ENCODE assay signal across 8 mouse cellular contexts in genomic region chr9:44267319-44268026, GRCm38 (mm10). TPM values are rescaled to one million over a fixed set of nuclear protein-coding genes. Genes with fewer than 3 reads are reported as not detected.
DNase-seq lines count a peak whose midpoint lies in the region; ATAC-seq lines count a peak whose summit lies in the region.

No protein-coding gene starts in this region.

- peaks cover 16% of the 10 kb centered on the region for H3K4me1 ChIP-seq in heart, embryonic 13.5 days
- H3K4me1 ChIP-seq in midbrain, embryonic 11.5 days (ENCODE audit: control insufficient read depth, insufficient read depth, low read length): peaks cover 5% of the 10 kb centered on the region

- H3K9ac ChIP-seq in heart, embryonic 13.5 days: peak overlapping the region; percentile 96
- peak overlapping the region; percentile 73 for H3K9ac ChIP-seq in midbrain, embryonic 11.5 days (ENCODE audit: low read length)

- 6% methylated on average over 23 of the region's 23 CpGs for WGBS in heart, embryonic 13.5 days
- WGBS in midbrain, embryonic 11.5 days: 5% methylated on average over 23 of the region's 23 CpGs

- peak overlapping the region; percentile 91 for H3K4me2 ChIP-seq in heart, embryonic 13.5 days
- H3K4me2 ChIP-seq in midbrain, embryonic 11.5 days: peak overlapping the region; percentile 53

- peak; percentile 4; the same call in 1 of the 2 replicates for ATAC-seq in heart, embryonic 13.5 days (ENCODE audit: extremely low read depth, insufficient number of reproducible peaks, low FRiP score, low TSS enrichment)
- peak; percentile 68 for ATAC-seq in midbrain, embryonic 11.5 days (ENCODE audit: low FRiP score)

- 0 out of 2 replicates have a peak, but pooled peaks cover 8% of the 10 kb centered on the region for H3K36me3 ChIP-seq in heart, embryonic 13.5 days
- no peaks in the 10 kb centered on the region for H3K36me3 ChIP-seq in midbrain, embryonic 11.5 days (ENCODE audit: control insufficient read depth, insufficient read depth, low read length)

- DNase-seq in kidney, adult 18-20 months: peak; percentile 40
- DNase-seq in kidney, adult 11 months: no peak
- DNase-seq in brain, adult 2 months (ENCODE audit: low read depth, low spot score): peak; percentile 25
- peak; percentile 44 to 61 for DNase-seq in kidney, postnatal 25 days
- peak; percentile 90 for DNase-seq in midbrain, embryonic 11.5 days (ENCODE audit: low spot score, missing footprints)
- no peak for DNase-seq in frontal cortex, postnatal 14 days (ENCODE audit: low spot score in 2 of 2)
- no peak for DNase-seq in urinary bladder, postnatal 36 days (ENCODE audit: low spot score in 2 of 2)

- no peaks in the 10 kb centered on the region; the same call in 1 of the 2 replicates for H3K27me3 ChIP-seq in heart, embryonic 13.5 days (replicated peaks)
- H3K27me3 ChIP-seq in midbrain, embryonic 11.5 days (ENCODE audit: control insufficient read depth, insufficient read depth, low read length): no peaks in the 10 kb centered on the region

- no peaks in the 10 kb centered on the region for H3K9me3 ChIP-seq in heart, embryonic 13.5 days
- no peaks in the 10 kb centered on the region for H3K9me3 ChIP-seq in midbrain, embryonic 11.5 days (ENCODE audit: control insufficient read depth, low read length)

- peak overlapping the region; percentile 91 for H3K27ac ChIP-seq in heart, embryonic 13.5 days (replicated peaks)
- H3K27ac ChIP-seq in midbrain, embryonic 11.5 days (ENCODE audit: low read depth, low read length): no peak overlapping the region

- H3K4me3 ChIP-seq in heart, embryonic 13.5 days: peak overlapping the region; percentile 67
- H3K4me3 ChIP-seq in midbrain, embryonic 11.5 days (ENCODE audit: low read depth, low read length): peak overlapping the region; percentile 32

RNA-seq across cellular contexts. Expression of gene Nlrx1, which starts 0.9 kb away (rescaled TPM):
- polyA plus RNA-seq in heart, embryonic 13.5 days (2015; fragmentation: Nextera tagmentation; extraction: Ambion mirVana): 5.6 and 5.9 TPM in 2 replicates
- polyA plus RNA-seq in midbrain, embryonic 11.5 days (2014; fragmentation: Nextera tagmentation; extraction: Ambion mirVana): 1.9 and 3.2 TPM in 2 replicates

RNA-seq across cellular contexts. Expression of gene Pdzd3, which starts 16.2 kb away (rescaled TPM):
- 0.12 TPM in 1 of 2 replicates, not detected in the other for polyA plus RNA-seq in heart, embryonic 13.5 days (2015; fragmentation: Nextera tagmentation; extraction: Ambion mirVana)
- polyA plus RNA-seq in midbrain, embryonic 11.5 days (2014; fragmentation: Nextera tagmentation; extraction: Ambion mirVana): 0.23 TPM in 1 of 2 replicates, not detected in the other

RNA-seq across cellular contexts. Expression of gene Abcg4, which starts 20.9 kb away (rescaled TPM):
- polyA plus RNA-seq in heart, embryonic 13.5 days (2015; fragmentation: Nextera tagmentation; extraction: Ambion mirVana): 2.1 and 3.5 TPM in 2 replicates
- polyA plus RNA-seq in midbrain, embryonic 11.5 days (2014; fragmentation: Nextera tagmentation; extraction: Ambion mirVana): 3.2 and 4.8 TPM in 2 replicates

RNA-seq across cellular contexts. Expression of gene Ccdc153, which starts 27.0 kb away (rescaled TPM):
- polyA plus RNA-seq in heart, embryonic 13.5 days (2015; fragmentation: Nextera tagmentation; extraction: Ambion mirVana): not detected in 2 replicates
- not detected in 2 replicates for polyA plus RNA-seq in midbrain, embryonic 11.5 days (2014; fragmentation: Nextera tagmentation; extraction: Ambion mirVana)

RNA-seq across cellular contexts. Expression of gene Cbl, which starts 33.6 kb away (rescaled TPM):
- 10.4 and 11.9 TPM in 2 replicates for polyA plus RNA-seq in heart, embryonic 13.5 days (2015; fragmentation: Nextera tagmentation; extraction: Ambion mirVana)
- polyA plus RNA-seq in midbrain, embryonic 11.5 days (2014; fragmentation: Nextera tagmentation; extraction: Ambion mirVana): 20.9 and 22.2 TPM in 2 replicates

Comparison
In these comparisons a context has a peak if more than half of its experiments do, and no peak if none do; other contexts are left out.
1. DNase-seq: peak in kidney, adult 18-20 months (single experiment), brain, adult 2 months (single experiment), kidney, postnatal 25 days (2 of 2) and midbrain, embryonic 11.5 days (single experiment); none in kidney, adult 11 months (single experiment), frontal cortex, postnatal 14 days (0 of 2) and urinary bladder, postnatal 36 days (0 of 2).